Mouse (Mus musculus) embryonic facial prominence, embryonic 14.5 days (tissue): ENCODE measurements around the gene Wnt3a. TPM values are rescaled to one million over a fixed set of nuclear protein-coding genes. Genes with fewer than 3 reads are reported as not detected.
A peak's percentile ranks its signal among the peaks of the same experiment; 100 is the strongest.
"Not testable (repeated sequence)": the region's sequence is repeated elsewhere in the genome, so short reads cannot be mapped to it uniquely, and the experiment has no call there.

Experiments
- ATAC-seq: fragments of 200-750 bp; cut with Nextera tagmentation; 2 replicates; pipeline ENCODE4 v1.8.0; 2017; ENCODE audit warnings: low read depth, moderate number of reproducible peaks, moderate TSS enrichment
- DNase-seq: peaks from one replicate; pipeline ENCODE4 v3.0.0-alpha.2; 2015; ENCODE audit warnings: low spot score
- H3K27ac ChIP-seq: fragments of 300-500 bp; sonication (generic); replicated peaks from 2 replicates; pipeline ENCODE4 v1.5.1; 2014; ENCODE audit warnings: low read depth, mild to moderate bottlenecking, low read length, moderate library complexity
- H3K27me3 ChIP-seq: fragments of 300-500 bp; sonication (generic); replicated peaks from 2 replicates; pipeline ENCODE4 v1.6.1; 2014; ENCODE audit warnings: low read length; ENCODE audit not compliant: control insufficient read depth, insufficient read depth
- H3K36me3 ChIP-seq: fragments of 300-500 bp; sonication (generic); 2 replicates; pipeline ENCODE4 v1.6.1; 2014; ENCODE audit warnings: low read length, mixed read lengths; ENCODE audit not compliant: control insufficient read depth, insufficient read depth
- H3K4me1 ChIP-seq: fragments of 300-500 bp; sonication (generic); 2 replicates; pipeline ENCODE4 v1.6.1; 2014; ENCODE audit warnings: antibody characterized with exemption, low read length; ENCODE audit not compliant: control insufficient read depth, insufficient read depth
- H3K4me2 ChIP-seq: fragments of 300-500 bp; sonication (generic); 2 replicates; pipeline ENCODE4 v1.6.1; 2014; ENCODE audit warnings: low read depth, mild to moderate bottlenecking, low read length, moderate library complexity, mixed read lengths
- H3K4me3 ChIP-seq: fragments of 300-500 bp; sonication (generic); 2 replicates; pipeline ENCODE4 v1.5.1; 2014; ENCODE audit warnings: low read depth, mild to moderate bottlenecking, low read length
- H3K9ac ChIP-seq: fragments of 300-500 bp; sonication (generic); 2 replicates; pipeline ENCODE4 v1.6.1; 2014; ENCODE audit warnings: low read depth, mild to moderate bottlenecking, low read length, moderate library complexity, mixed read lengths
- H3K9me3 ChIP-seq: fragments of 300-500 bp; sonication (generic); 2 replicates; pipeline ENCODE4 v1.6.1; 2016; ENCODE audit warnings: low read length; ENCODE audit not compliant: control insufficient read depth
- WGBS: fragments of 180-500 bp; shearing (Covaris S2); extraction: QIAGEN DNeasy Blood & Tissue Kit; methylation state at CpG from one replicate; pipeline ENCODE4 v1.1.7; 2014; 5-methylcytosine and 5-hydroxymethylcytosine counted together
- polyA plus RNA-seq: library from polyadenylated mRNA; unstranded; fragments of >200 nt; fragmentation: Nextera tagmentation; extraction: Ambion mirVana; gene quantifications from 2 replicates; pipeline ENCODE4 v1.2.1, GENCODE M21; 2014

Wnt3a gene
- polyA plus RNA-seq, 1 experiment from 2014 or later = 0.78 TPM

GRCm38 (mm10) chr11:59305821-59306215 lies 15.3 kb upstream of the Wnt3a start:
- 9% methylated on average over 10 of the region's 10 CpGs for WGBS
- Histone ChIP-seq H3K27ac (no peak overlapping the region), H3K27me3 (peaks cover 20% of the 10 kb centered on the region), H3K4me1 (peaks cover 18% of the 10 kb centered on the region), H3K9ac (peak overlapping the region; percentile 46; the same call in 1 of the 2 replicates), H3K4me3 (peak overlapping the region; percentile 69; the same call in 1 of the 2 replicates), H3K4me2 (peak overlapping the region; percentile 95), H3K9me3 (no peaks in the 10 kb centered on the region), H3K36me3 (no peaks in the 10 kb centered on the region)
- DNase-seq (no peak), ATAC-seq (no peak)

GRCm38 (mm10) chr11:59305008-59305820 lies 14.7 kb upstream of the Wnt3a start:
- H3K4me1 ChIP-seq = peaks cover 18% of the 10 kb centered on the region
- no peaks in the 10 kb centered on the region for H3K9me3 ChIP-seq
- H3K4me3 ChIP-seq = no peak overlapping the region
- H3K36me3 ChIP-seq = no peaks in the 10 kb centered on the region
- no peak overlapping the region for H3K9ac ChIP-seq
- H3K4me2 ChIP-seq = peak overlapping the region; percentile 95; the same call in 1 of the 2 replicates
- no peak for ATAC-seq
- WGBS = 42% methylated on average over 22 of the region's 22 CpGs
- H3K27ac ChIP-seq = no peak overlapping the region
- no peak for DNase-seq
- peaks cover 20% of the 10 kb centered on the region for H3K27me3 ChIP-seq

GRCm38 (mm10) chr11:59302700-59303569 lies 12.4 kb upstream of the Wnt3a start:
- H3K27me3 ChIP-seq = peaks cover 36% of the 10 kb centered on the region
- no peaks in the 10 kb centered on the region for H3K36me3 ChIP-seq
- no peaks in the 10 kb centered on the region for H3K9me3 ChIP-seq
- no peaks in the 10 kb centered on the region for H3K4me1 ChIP-seq
- DNase-seq (peak; percentile 91), ATAC-seq (peak; percentile 41; the same call in 1 of the 2 replicates)
- no peak overlapping the region for H3K9ac ChIP-seq
- no peak overlapping the region for H3K27ac ChIP-seq
- H3K4me2 ChIP-seq = no peak overlapping the region
- no peak overlapping the region for H3K4me3 ChIP-seq
- 28% methylated on average over 7 of the region's 10 CpGs for WGBS

- ATAC-seq, H3K4me3 ChIP-seq, H3K36me3 ChIP-seq, H3K4me2 ChIP-seq, H3K9me3 ChIP-seq, H3K27ac ChIP-seq, H3K4me1 ChIP-seq, H3K9ac ChIP-seq, DNase-seq: not testable (repeated sequence)
- WGBS = 74% methylated on average over 2 of the region's 2 CpGs
- H3K27me3 ChIP-seq = peaks cover 33% of the 10 kb centered on the region
Measured at GRCm38 (mm10) chr11:59301053-59301452, 10.5 kb upstream of the Wnt3a start.

GRCm38 (mm10) chr11:59300185-59300584 lies 9.6 kb upstream of the Wnt3a start:
- whole genome bisulfite sequencing = 15% methylated on average over 3 of the region's 3 CpGs
- Histone ChIP-seq H3K36me3 (no peaks in the 10 kb centered on the region), H3K4me1 (no peaks in the 10 kb centered on the region), H3K9ac (no peak overlapping the region), H3K4me2 (no peak overlapping the region), H3K4me3 (no peak overlapping the region), H3K9me3 (no peaks in the 10 kb centered on the region), H3K27me3 (peaks cover 32% of the 10 kb centered on the region), H3K27ac (no peak overlapping the region)
- ATAC-seq (no peak), DNase-seq (no peak)

- no peak overlapping the region for H3K4me3 ChIP-seq
- peaks cover 41% of the 10 kb centered on the region for H3K27me3 ChIP-seq
- peak; percentile 76 for DNase-seq
- no peaks in the 10 kb centered on the region for H3K36me3 ChIP-seq
- no peaks in the 10 kb centered on the region for H3K9me3 ChIP-seq
- no peak for ATAC-seq
- no peak overlapping the region for H3K27ac ChIP-seq
- H3K4me1 ChIP-seq = no peaks in the 10 kb centered on the region
- H3K4me2 ChIP-seq = no peak overlapping the region
- H3K9ac ChIP-seq = peak overlapping the region; percentile 21; the same call in 1 of the 2 replicates
- WGBS = 16% methylated on average over 7 of the region's 7 CpGs
Measured at GRCm38 (mm10) chr11:59297941-59298340, 7.4 kb upstream of the Wnt3a start.

GRCm38 (mm10) chr11:59293616-59294015 lies 3.1 kb upstream of the Wnt3a start:
- WGBS = 23% methylated on average over 7 of the region's 7 CpGs
- no peak overlapping the region for H3K27ac ChIP-seq

GRCm38 (mm10) chr11:59289706-59290105 lies 846 bp downstream of the Wnt3a start:
- ATAC-seq (no peak), DNase-seq (no peak)
- H3K9ac ChIP-seq = no peak overlapping the region
- peaks cover 16% of the 10 kb centered on the region; the same call in 1 of the 2 replicates for H3K4me1 ChIP-seq
- no peak overlapping the region for H3K27ac ChIP-seq
- H3K4me3 ChIP-seq = peak overlapping the region; percentile 34
- WGBS = under 1% methylated on average over 25 of the region's 25 CpGs
- peaks cover 92% of the 10 kb centered on the region for H3K27me3 ChIP-seq
- no peaks in the 10 kb centered on the region for H3K9me3 ChIP-seq
- H3K36me3 ChIP-seq = no peaks in the 10 kb centered on the region
- peak overlapping the region; percentile 64 for H3K4me2 ChIP-seq

More at GRCm38 (mm10) chr11:59293616-59294015, 3.1 kb upstream of the Wnt3a start:
- DNase-seq = peak; percentile 72
- Histone ChIP-seq H3K4me1 (peaks cover 16% of the 10 kb centered on the region; the same call in 1 of the 2 replicates), H3K9ac (no peak overlapping the region), H3K9me3 (no peaks in the 10 kb centered on the region), H3K36me3 (no peaks in the 10 kb centered on the region), H3K27me3 (peaks cover 72% of the 10 kb centered on the region), H3K4me3 (no peak overlapping the region), H3K4me2 (no peak overlapping the region)
- no peak; the same call in 1 of the 2 replicates for ATAC-seq
